Mouse (Mus musculus) MEL (cell line): ENCODE results near the gene Sap18b. TPM values are rescaled to one million over a fixed set of nuclear protein-coding genes. Genes with fewer than 3 reads are reported as not detected.

ENCODE experiments used
- DNase-seq: peaks from one replicate; pipeline ENCODE4 v3.0.0; 2011; ENCODE audit warnings: low read depth, low spot score
- H3K27ac ChIP-seq: 2 replicates; pipeline ENCODE4 v1.5.1; 2012; ENCODE audit warnings: low read depth, mild to moderate bottlenecking, control low read depth, low read length, moderate library complexity; ENCODE audit not compliant: control insufficient read depth
- H3K27me3 ChIP-seq, 2 experiments: fragments of 150-350 bp in 1 of 2; sonication (generic) in 1 of 2; 2 replicates each; pipeline ENCODE4 v1.6.1; 2012; ENCODE audit warnings: low read length in 2 of 2, mild to moderate bottlenecking in 2 of 2, improper control_type of control experiment in 1 of 2, moderate library complexity in 1 of 2; ENCODE audit not compliant: insufficient read depth in 2 of 2, control insufficient read depth in 1 of 2
- H3K36me3 ChIP-seq, 2 experiments: 2 replicates each; pipeline ENCODE4 v1.6.1; 2012 to 2014; ENCODE audit warnings: low read length in 2 of 2, improper control_type of control experiment in 1 of 2, inconsistent platforms in 1 of 2, mild to moderate bottlenecking in 1 of 2; ENCODE audit not compliant: insufficient read depth in 2 of 2, control insufficient read depth in 1 of 2
- H3K4me1 ChIP-seq, 2 experiments: fragments of 150-350 bp in 1 of 2; sonication (generic) in 1 of 2; 2 replicates each; pipeline ENCODE4 v1.6.1; 2012; ENCODE audit warnings: low read length in 2 of 2, improper control_type of control experiment in 1 of 2, mild to moderate bottlenecking in 1 of 2; ENCODE audit not compliant: insufficient read depth in 2 of 2, control insufficient read depth in 1 of 2
- H3K4me3 ChIP-seq, 2 experiments: fragments of 150-350 bp in 1 of 2; sonication (generic) in 1 of 2; 2 replicates each; pipeline ENCODE4 v1.5.1; 2012; ENCODE audit warnings: low read depth in 2 of 2, low read length in 2 of 2, mild to moderate bottlenecking in 2 of 2, moderate library complexity in 2 of 2, control low read depth in 1 of 2, improper control_type of control experiment in 1 of 2; ENCODE audit not compliant: control insufficient read depth in 1 of 2, insufficient read depth in 1 of 2
- H3K79me2 ChIP-seq: 2 replicates; pipeline ENCODE4 v1.6.1; 2012; ENCODE audit warnings: mild to moderate bottlenecking, low read length, moderate library complexity; ENCODE audit not compliant: control insufficient read depth, poor library complexity, insufficient read depth
- H3K9ac ChIP-seq: 2 replicates; pipeline ENCODE4 v1.6.1; 2012; ENCODE audit warnings: low read depth, mild to moderate bottlenecking, control low read depth, low read length, moderate library complexity; ENCODE audit not compliant: control insufficient read depth, poor library complexity, severe bottlenecking
- H3K9me3 ChIP-seq: fragments of 150-350 bp; sonication (generic); replicated peaks from 2 replicates; pipeline ENCODE4 v1.6.1; 2012; ENCODE audit warnings: mild to moderate bottlenecking, low read length, improper control_type of control experiment, moderate library complexity; ENCODE audit not compliant: insufficient read depth
- BHLHE40 ChIP-seq: IDR thresholded peaks from 2 replicates; pipeline ENCODE4 v1.6.1; 2012; ENCODE audit warnings: low read depth, mild to moderate bottlenecking, inconsistent platforms, low read length, improper control_type of control experiment, borderline replicate concordance
- CHD1 ChIP-seq: IDR thresholded peaks from 2 replicates; pipeline ENCODE4 v1.6.1; 2012; ENCODE audit warnings: low read depth, mild to moderate bottlenecking, inconsistent platforms, low read length, improper control_type of control experiment
- CHD2 ChIP-seq: IDR thresholded peaks from 2 replicates; pipeline ENCODE4 v1.6.1; 2011; ENCODE audit warnings: low read length, improper control_type of control experiment
- CTCF ChIP-seq, 3 experiments: IDR thresholded peaks in 2 of 3; conservative IDR thresholded peaks in 1 of 3; 2 replicates each; pipeline ENCODE4 v1.5.1; 2011 to 2012; ENCODE audit warnings: low read length in 3 of 3, low read depth in 2 of 3, mild to moderate bottlenecking in 2 of 3, improper control_type of control experiment in 1 of 3, inconsistent platforms in 1 of 3, mixed read lengths in 1 of 3, moderate library complexity in 1 of 3; ENCODE audit not compliant: control insufficient read depth in 1 of 3, insufficient read depth in 1 of 3, poor library complexity in 1 of 3, severe bottlenecking in 1 of 3
- ELF1 ChIP-seq: IDR thresholded peaks from 2 replicates; pipeline ENCODE4 v1.6.1; 2014; ENCODE audit warnings: low read depth, mild to moderate bottlenecking, inconsistent platforms, low read length, improper control_type of control experiment, moderate library complexity
- EP300 ChIP-seq, 2 experiments: IDR thresholded peaks; 2 replicates each; pipeline ENCODE4 v1.6.1; 2011; ENCODE audit warnings: improper control_type of control experiment in 2 of 2, low read length in 2 of 2, low read depth in 1 of 2, mild to moderate bottlenecking in 1 of 2
- ETS1 ChIP-seq: IDR thresholded peaks from 2 replicates; pipeline ENCODE4 v1.6.1; 2012; ENCODE audit warnings: low read depth, mild to moderate bottlenecking, inconsistent platforms, low read length, improper control_type of control experiment, moderate library complexity
- GABPA ChIP-seq: IDR thresholded peaks from 2 replicates; pipeline ENCODE4 v1.6.1; 2012; ENCODE audit warnings: low read depth, mild to moderate bottlenecking, inconsistent platforms, low read length, improper control_type of control experiment, moderate library complexity
- MAX ChIP-seq: IDR thresholded peaks from 2 replicates; pipeline ENCODE4 v1.6.1; 2011; ENCODE audit warnings: low read length, improper control_type of control experiment
- MAZ ChIP-seq: IDR thresholded peaks from 2 replicates; pipeline ENCODE4 v1.6.1; 2012; ENCODE audit warnings: low read depth, mild to moderate bottlenecking, inconsistent platforms, low read length, improper control_type of control experiment
- MEF2A ChIP-seq: IDR thresholded peaks from 2 replicates; pipeline ENCODE4 v1.6.1; 2014; ENCODE audit warnings: low read depth, mild to moderate bottlenecking, inconsistent platforms, low read length, improper control_type of control experiment; ENCODE audit not compliant: poor library complexity, insufficient replicate concordance, severe bottlenecking; ENCODE audit errors: extremely low read depth
- MYC ChIP-seq: IDR thresholded peaks from 2 replicates; pipeline ENCODE4 v1.6.1; 2011; ENCODE audit warnings: low read depth, mild to moderate bottlenecking, low read length, improper control_type of control experiment, moderate library complexity
- NRF1 ChIP-seq: IDR thresholded peaks from 2 replicates; pipeline ENCODE4 v1.6.1; 2014; ENCODE audit warnings: low read depth, mild to moderate bottlenecking, inconsistent platforms, low read length, improper control_type of control experiment, moderate library complexity; ENCODE audit not compliant: poor library complexity, insufficient read depth, severe bottlenecking
- POLR2A ChIP-seq, 2 experiments: IDR thresholded peaks; 2 replicates each; pipeline ENCODE4 v1.6.1; 2011 to 2012; ENCODE audit warnings: low read length in 2 of 2, mild to moderate bottlenecking in 2 of 2, control low read depth in 1 of 2, improper control_type of control experiment in 1 of 2, low read depth in 1 of 2, moderate library complexity in 1 of 2; ENCODE audit not compliant: control insufficient read depth in 1 of 2, insufficient read depth in 1 of 2, poor library complexity in 1 of 2
- POLR2AphosphoS2 ChIP-seq: IDR thresholded peaks from 2 replicates; pipeline ENCODE4 v1.6.1; 2011; ENCODE audit warnings: low read length, improper control_type of control experiment
- RCOR1 ChIP-seq: IDR thresholded peaks from 2 replicates; pipeline ENCODE4 v1.6.1; 2012; ENCODE audit warnings: low read depth, mild to moderate bottlenecking, inconsistent platforms, low read length, improper control_type of control experiment
- SMC3 ChIP-seq: IDR thresholded peaks from 2 replicates; pipeline ENCODE4 v1.6.1; 2011; ENCODE audit warnings: low read depth, low read length, improper control_type of control experiment
- TAL1 ChIP-seq: IDR thresholded peaks from 2 replicates; pipeline ENCODE4 v1.6.1; 2012; ENCODE audit warnings: mild to moderate bottlenecking, inconsistent platforms, low read length, moderate library complexity, mixed read lengths
- TBP ChIP-seq: IDR thresholded peaks from 2 replicates; pipeline ENCODE4 v1.8.0; 2011; ENCODE audit warnings: low read depth, low read length, improper control_type of control experiment
- ZNF384 ChIP-seq: IDR thresholded peaks from 2 replicates; pipeline ENCODE4 v1.6.1; 2012; ENCODE audit warnings: low read depth, mild to moderate bottlenecking, inconsistent platforms, low read length, improper control_type of control experiment
- polyA plus RNA-seq, 2 experiments: library from polyadenylated mRNA; stranded (reverse) in 1 of 2; unstranded in 1 of 2; fragments of >175 nt in 1 of 2; fragments of >200 nt in 1 of 2; gene quantifications; 2 replicates each; pipeline versions ENCODE4 v1.2.1 to v1.2.4; 2012; ENCODE audit warnings: low replicate concordance in 2 of 2, low read depth in 1 of 2; ENCODE audit not compliant: insufficient read length in 2 of 2, insufficient read depth in 1 of 2, missing spikeins in 1 of 2
- total RNA-seq: library from RNA; depleted of rRNA; stranded (reverse); fragments of 300-350 nt; gene quantifications from 2 replicates; pipeline ENCODE4 v1.2.3, GENCODE M21; 2012

Sap18b gene
- total and polyA plus RNA-seq, 3 experiments: 182 to 354 TPM; not detected in 1

DNA sequence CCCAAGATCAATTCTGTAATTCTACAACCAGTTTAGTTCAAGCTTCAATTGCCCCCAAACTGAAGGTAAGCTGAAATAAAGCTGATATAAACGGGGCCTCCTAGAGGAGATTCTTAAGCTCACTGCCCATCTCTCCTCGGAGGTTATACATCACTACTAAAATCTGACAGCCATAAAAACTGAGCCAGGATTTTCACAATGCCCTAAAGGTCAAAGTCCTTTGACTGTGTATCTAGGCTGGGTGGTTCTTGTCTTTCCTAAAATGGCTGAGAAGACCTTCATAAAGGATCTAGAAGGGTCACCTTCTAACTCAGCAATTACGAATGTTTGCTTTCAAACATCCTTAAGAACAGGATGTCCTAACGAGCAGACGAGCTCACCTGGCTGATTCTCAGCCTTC, 16.0 kb upstream of the Sap18b start:
- H3K9me3 ChIP-seq: no peaks in the 10 kb centered on the region
- H3K27ac ChIP-seq: no peak overlapping the region
- TF ChIP-seq POLR2AphosphoS2: no peak
- TF ChIP-seq CHD1: no peak
- no peak for TF ChIP-seq SMC3
- TF ChIP-seq EP300 (IDR thresholded peaks at IDR 0.05; ENCODE audit: low read depth in 1 of 2, low read length in 2 of 2): no peak
- TF ChIP-seq CHD2: no peak
- TF ChIP-seq TAL1: no peak
- TF ChIP-seq BHLHE40: no peak
- no peak for TF ChIP-seq MYC
- no peak for TF ChIP-seq TBP
- TF ChIP-seq RCOR1: no peak
- TF ChIP-seq MEF2A: no peak
- no peak for TF ChIP-seq MAX
- peaks cover 5 to 28% of the 10 kb centered on the region in 2 experiments; a peak in 3 of 4 replicates for H3K36me3 ChIP-seq
- H3K4me1 ChIP-seq: peaks cover 12 to 27% of the 10 kb centered on the region in 2 experiments
- H3K79me2 ChIP-seq: peaks cover 33% of the 10 kb centered on the region
- DNase-seq: no peak
- H3K4me3 ChIP-seq: no peak overlapping the region
- no peak overlapping the region for H3K9ac ChIP-seq
- no peaks in the 10 kb centered on the region for H3K27me3 ChIP-seq

- Histone ChIP-seq H3K9ac (peak overlapping the region; percentile 61), H3K79me2 (peaks cover 23% of the 10 kb centered on the region), H3K4me1 (peaks cover 12 to 21% of the 10 kb centered on the region in 2 experiments), H3K4me3 (peak overlapping the region; percentile 18 to 26; a peak in 3 of 4 replicates), H3K36me3 (peaks cover 1 to 20% of the 10 kb centered on the region in 2 experiments; a peak in 3 of 4 replicates), H3K27ac (peak overlapping the region; percentile 70), H3K27me3 (no peaks in the 10 kb centered on the region), H3K9me3 (no peaks in the 10 kb centered on the region)
- no peak for TF ChIP-seq NRF1
- no peak for TF ChIP-seq RCOR1
- no peak for TF ChIP-seq SMC3
- TF ChIP-seq GABPA: no peak
- peak; percentile 31; the same call in 1 of the 2 replicates for TF ChIP-seq MAZ
- TF ChIP-seq ETS1: no peak
- TF ChIP-seq ZNF384: peak; percentile 83
- TF ChIP-seq TBP: 0 out of 2 replicates have a peak, but pooled peaks have one; percentile 24
- TF ChIP-seq ELF1: peak; percentile 52; the same call in 1 of the 2 replicates
- 0 out of 4 replicates have a peak, but pooled peaks of 1 of the 2 experiments have one; percentile 35 for TF ChIP-seq POLR2A (IDR thresholded peaks at IDR 0.05; ENCODE audit: control insufficient read depth in 1 of 2, insufficient read depth in 1 of 2, low read depth in 1 of 2, low read length in 2 of 2, poor library complexity in 1 of 2)
- TF ChIP-seq CTCF (IDR thresholded peaks at IDR 0.05 in 2 of 3, conservative IDR thresholded peaks at IDR 0.05 in 1 of 3; ENCODE audit: control insufficient read depth in 1 of 3, insufficient read depth in 1 of 3, low read depth in 2 of 3, low read length in 3 of 3, poor library complexity in 1 of 3, severe bottlenecking in 1 of 3): no peak
- DNase-seq: peak; percentile 72
Measured at GRCm38 (mm10) chr8:95810184-95810591, 15.0 kb upstream of the Sap18b start.
